Mouse (Mus musculus) cerebellum, postnatal 10 days (tissue): ENCODE results near the gene Lamtor3.
A peak's percentile ranks its signal among the peaks of the same experiment; 100 is the strongest.
"Not testable (repeated sequence)": the region's sequence is repeated elsewhere in the genome, so short reads cannot be mapped to it uniquely, and the experiment has no call there.

Experiments used
- DNase-seq, 2 experiments: peaks; one replicate each; pipeline ENCODE4 v3.0.0; 2021; ENCODE audit warnings: mixed read lengths in 2 of 2

Gene Lamtor3

GRCm38 (mm10) chr3:137935570-137936525, 17.5 kb downstream of the Lamtor3 start:
- no peak for DNase-seq

GRCm38 (mm10) chr3:137936541-137936940, 18.2 kb downstream of the Lamtor3 start:
- DNase-seq = no peak

GRCm38 (mm10) chr3:137938608-137939007, 20.3 kb downstream of the Lamtor3 start:
- DNase-seq = peak; percentile 80 to 81

GRCm38 (mm10) chr3:137940757-137941156, 22.5 kb downstream of the Lamtor3 start:
- peak; percentile 25 to 39 for DNase-seq

GRCm38 (mm10) chr3:137941555-137941954, 23.2 kb downstream of the Lamtor3 start:
- no peak for DNase-seq

- DNase-seq = no peak
These were observed 23.9 kb downstream of the Lamtor3 start for GRCm38 (mm10) chr3:137942098-137942622.

GRCm38 (mm10) chr3:137943737-137944154, 25.4 kb downstream of the Lamtor3 start:
- DNase-seq = peak; percentile 70 to 73

- no peak for DNase-seq
These were observed 28.5 kb downstream of the Lamtor3 start for GRCm38 (mm10) chr3:137946827-137947226.

GRCm38 (mm10) chr3:137947525-137947924, 29.2 kb downstream of the Lamtor3 start:
- no peak for DNase-seq

- DNase-seq = no peak
These were observed 32.0 kb downstream of the Lamtor3 start for GRCm38 (mm10) chr3:137950191-137950885.

- DNase-seq = not testable (repeated sequence)
These were observed 33.0 kb downstream of the Lamtor3 start for GRCm38 (mm10) chr3:137951302-137951701.

GRCm38 (mm10) chr3:137951819-137952218, 33.5 kb downstream of the Lamtor3 start:
- DNase-seq = no peak

- DNase-seq = no peak
These were observed 34.1 kb downstream of the Lamtor3 start for GRCm38 (mm10) chr3:137952225-137952913.

GRCm38 (mm10) chr3:137952914-137953880, 34.9 kb downstream of the Lamtor3 start:
- peak; percentile 59 to 65 for DNase-seq

- DNase-seq = no peak
These were observed 36.1 kb downstream of the Lamtor3 start for GRCm38 (mm10) chr3:137954256-137954916.

GRCm38 (mm10) chr3:137955560-137956081, 37.3 kb downstream of the Lamtor3 start:
- peak; percentile 16 to 27 for DNase-seq

GRCm38 (mm10) chr3:137957864-137958263, 39.6 kb downstream of the Lamtor3 start:
- DNase-seq = no peak

GRCm38 (mm10) chr3:137958352-137958751, 40.0 kb downstream of the Lamtor3 start:
- no peak for DNase-seq

- peak; percentile 35 to 44 for DNase-seq
These were observed 41.1 kb downstream of the Lamtor3 start for GRCm38 (mm10) chr3:137959456-137959855.

- DNase-seq = peak; percentile 50 to 53
These were observed 43.6 kb downstream of the Lamtor3 start for GRCm38 (mm10) chr3:137961736-137962385.
